Mouse (Mus musculus): ENCODE results near the gene Pknox2.

DNA sequence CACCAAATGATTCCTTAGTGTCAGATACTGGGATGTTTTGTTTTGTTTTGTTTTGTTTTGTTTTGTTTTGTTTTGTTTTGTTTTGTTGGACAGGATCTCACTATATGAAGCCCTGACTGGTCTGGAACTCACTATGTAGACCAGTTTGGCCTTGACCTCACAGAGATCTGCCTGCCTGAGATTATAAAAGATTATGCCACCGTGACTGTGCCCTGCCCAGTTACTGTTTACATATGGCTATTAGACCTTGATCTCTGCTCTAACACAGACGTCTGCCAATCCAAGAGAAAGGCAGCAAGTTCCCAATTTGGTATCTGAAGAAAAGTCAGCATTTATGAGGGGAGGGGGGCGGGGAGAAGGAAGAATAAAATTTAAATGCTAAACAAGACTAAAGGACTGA is 283.5 kb downstream of the Pknox2 start:
- TF ChIP-seq CTCF (IDR thresholded peaks at IDR 0.05; ENCODE audit: low read depth), result no peak
- no peak for TF ChIP-seq EP300 (IDR thresholded peaks at IDR 0.05; ENCODE audit: low read depth)

Data from liver, postnatal 0 days (tissue).